Mouse (Mus musculus) adrenal gland (tissue): ENCODE measurements around the gene Mgll.

Experiments used
- intact Hi-C: fragments of 180-260 bp; cut with DNase I; formaldehyde crosslinking; loops from one replicate; pipeline ENCODE4 v1.15.1; 2025

Gene Mgll

GRCm38 (mm10) chr6:88741791-88742190 is 17.6 kb downstream of the Mgll start:
- intact Hi-C loops: no loop called here

DNA sequence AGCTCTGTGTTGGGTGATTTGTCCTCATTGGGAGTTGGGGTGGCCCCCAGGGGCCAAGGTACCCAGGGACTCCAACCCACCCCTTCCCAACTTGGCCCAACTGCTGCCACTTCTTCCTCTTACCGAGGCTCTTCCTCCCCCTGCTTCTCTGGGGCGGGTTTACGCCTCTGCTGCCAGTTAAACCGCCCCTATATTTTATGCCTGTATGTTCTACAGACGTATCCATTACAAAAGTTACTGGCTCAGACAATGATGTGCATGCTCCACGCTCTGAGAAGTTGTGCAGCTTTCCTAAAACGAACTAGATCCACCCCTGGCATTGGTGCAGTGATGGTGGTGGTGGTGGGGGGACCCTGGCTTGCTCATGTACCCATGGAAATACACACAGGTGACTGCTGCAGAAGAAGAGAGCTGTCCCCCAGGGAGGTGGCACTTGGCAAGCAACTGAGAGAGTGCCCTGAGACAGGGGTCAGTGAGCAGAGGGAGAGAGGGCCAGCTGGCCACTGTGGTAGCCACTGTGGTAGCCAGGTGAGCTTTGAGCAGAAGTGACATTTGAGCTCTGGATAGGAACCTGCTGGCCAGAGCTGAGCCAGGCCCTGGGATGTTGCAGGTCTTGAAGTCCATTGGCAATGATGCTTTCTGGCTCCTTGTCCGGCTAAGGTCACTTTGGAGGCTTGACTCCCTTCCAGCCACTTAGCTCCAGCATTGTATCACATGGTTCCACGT is 18.2 kb downstream of the Mgll start:
- intact Hi-C loops: no loop called here

DNA sequence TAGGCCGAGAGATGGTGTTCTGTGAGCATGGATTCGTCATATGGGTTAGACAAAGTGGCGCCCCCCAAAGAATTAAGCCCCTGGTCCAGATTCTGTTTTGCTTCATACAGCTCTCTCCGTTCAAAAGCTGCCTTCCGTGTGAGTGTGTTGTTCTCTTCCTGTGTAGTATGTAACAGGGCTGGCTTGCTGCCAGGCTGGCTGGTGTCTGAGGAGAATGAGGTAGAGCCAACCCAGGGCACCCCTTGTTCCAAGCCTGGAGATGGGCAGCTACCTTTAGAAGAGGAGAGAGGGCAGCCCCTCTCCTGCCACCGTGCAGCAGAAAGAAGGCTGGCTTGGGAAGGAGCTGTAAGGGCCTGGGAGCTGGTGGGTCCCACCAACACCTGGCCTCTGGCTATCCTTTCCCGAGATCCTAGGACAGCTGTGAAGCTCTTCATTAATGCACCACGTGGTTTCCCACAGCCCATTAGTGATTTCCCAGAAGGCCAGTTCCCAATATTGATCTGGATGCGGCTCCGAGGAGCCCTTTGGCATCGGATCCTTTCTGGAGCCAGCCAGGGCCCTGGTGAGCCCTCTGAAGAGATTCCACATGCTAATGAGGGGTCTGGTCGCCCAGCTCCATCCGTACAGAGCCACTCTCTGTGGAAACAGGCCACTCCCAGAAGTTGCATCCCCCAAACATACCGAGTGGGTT is 19.5 kb downstream of the Mgll start:
- intact Hi-C loops: no loop called here

DNA sequence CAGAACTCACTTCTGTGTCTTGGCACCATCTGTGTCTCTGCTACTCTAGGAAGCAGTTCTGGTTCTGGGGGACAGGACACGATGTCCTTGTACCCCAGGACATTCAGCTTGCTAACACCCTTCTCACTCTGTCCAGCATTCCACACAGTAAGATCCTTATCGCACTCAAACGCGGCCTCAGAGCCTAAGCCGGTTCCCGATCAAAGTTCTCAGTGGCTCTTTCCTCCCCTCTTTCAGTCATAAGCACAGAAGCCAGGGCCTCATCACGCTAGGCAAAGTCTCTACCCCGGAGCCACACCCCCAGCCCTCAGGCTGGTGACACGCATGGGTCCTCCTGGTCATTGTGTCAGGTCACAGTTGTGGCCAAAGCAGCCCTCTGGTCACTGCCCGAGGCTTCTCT is 20.8 kb downstream of the Mgll start:
- intact Hi-C loops: no loop called here

DNA sequence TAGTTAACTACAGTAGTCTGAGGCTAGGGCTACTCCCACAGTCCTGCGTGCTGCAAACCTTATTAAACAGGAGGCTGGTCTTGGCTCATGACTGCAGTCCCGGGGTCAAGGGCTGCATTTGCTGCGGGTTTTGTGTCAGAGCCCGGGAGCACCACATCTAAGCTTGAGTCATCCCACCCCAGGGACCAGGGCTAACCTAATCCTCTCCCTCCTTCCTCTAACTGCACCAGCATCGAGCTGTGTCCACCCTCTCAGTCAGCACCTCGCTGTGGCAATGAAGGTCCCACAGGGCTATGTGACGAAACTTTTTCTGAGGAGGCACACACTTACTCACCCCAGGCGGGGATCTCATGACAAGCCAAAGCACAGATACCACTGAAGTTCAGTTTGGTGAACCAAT is 22.1 kb downstream of the Mgll start:
- intact Hi-C loops: no loop called here

- intact Hi-C loops: no loop called here
Measured at GRCm38 (mm10) chr6:88747296-88748040, 23.3 kb downstream of the Mgll start.

DNA sequence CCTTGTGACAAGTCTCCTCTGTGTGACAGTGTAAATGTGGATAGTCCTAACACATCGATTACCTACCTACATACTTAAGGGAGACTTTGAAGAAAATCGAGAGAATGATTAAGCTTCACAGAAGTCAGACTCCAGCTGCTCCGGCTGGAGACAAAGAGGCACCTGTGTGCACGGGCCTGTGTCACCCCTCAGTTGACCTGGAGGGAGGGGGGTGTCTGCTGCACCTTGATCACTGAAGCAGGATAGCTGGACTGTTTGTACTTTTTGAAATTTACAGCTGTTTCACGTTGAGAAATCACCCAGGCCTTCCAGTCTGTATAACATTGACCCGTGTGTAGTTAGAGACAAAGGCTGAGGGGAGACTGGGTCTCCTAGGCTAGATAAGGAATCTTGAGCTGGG is 26.7 kb downstream of the Mgll start:
- intact Hi-C loops: no loop called here

DNA sequence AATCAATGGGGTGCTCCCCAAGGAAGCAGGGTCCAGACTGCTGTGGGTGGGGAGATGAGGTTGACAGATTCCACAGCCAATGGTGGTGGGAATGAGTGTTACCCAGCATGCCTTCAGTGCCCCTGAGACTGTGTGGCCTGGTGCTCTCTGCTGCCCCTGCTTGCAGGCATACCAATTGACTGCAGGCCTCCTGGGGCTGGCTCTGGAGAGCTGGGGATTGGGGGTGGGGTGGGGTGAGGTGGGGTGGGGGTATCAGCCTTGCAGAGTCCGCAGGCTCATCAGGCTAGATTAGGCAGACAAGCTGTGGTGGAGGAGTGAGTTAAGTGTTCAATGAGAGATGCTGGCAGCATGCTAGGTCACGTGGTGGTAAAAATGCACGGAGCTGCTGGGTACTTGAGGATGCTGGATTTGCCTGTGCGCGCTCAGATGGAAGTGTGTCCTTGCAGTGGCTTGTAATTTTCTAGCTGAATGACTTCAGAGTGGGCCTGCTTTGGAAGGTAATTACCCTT is 28.6 kb downstream of the Mgll start:
- intact Hi-C loops: no loop called here

DNA sequence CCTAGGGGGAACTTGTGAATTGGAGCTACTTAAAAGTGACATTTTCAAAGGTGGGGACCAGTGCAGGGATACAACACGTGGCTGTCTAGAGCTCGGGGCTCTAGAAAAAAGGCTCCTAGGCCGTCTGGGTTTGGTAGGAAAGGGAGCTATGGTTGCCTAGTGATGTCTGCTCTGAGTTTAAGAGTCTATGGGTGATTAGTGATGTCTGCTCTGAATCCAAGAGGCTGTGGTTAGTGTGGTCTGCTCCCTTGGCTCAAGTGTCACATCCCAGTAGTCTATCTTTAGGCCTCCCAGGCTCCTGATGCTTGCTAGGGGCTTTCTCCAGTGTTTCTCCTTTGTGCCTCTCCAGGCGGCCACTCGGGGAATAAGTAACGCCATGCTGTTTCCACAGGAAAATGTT is 29.4 kb downstream of the Mgll start:
- intact Hi-C loops: no loop called here

DNA sequence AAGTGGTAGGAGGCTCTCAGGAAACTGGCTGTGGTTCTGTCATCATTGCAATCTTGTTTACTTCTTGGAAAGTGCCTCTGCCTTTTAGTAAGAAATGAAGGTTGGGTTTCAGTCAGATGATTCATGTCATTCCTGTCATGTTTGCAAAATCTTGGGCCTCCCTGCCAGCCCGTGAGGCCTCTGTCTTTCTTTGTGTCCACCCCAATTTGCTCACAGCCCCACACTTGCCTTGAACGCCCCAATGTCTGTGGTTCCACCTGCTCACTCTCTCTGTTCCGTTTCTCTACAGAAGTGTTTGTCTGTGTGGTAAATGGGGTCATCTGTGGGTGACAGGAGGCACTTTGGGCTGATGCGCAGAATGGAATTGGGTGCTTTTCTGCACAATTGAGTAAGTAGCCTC is 32.8 kb downstream of the Mgll start:
- intact Hi-C loops: no loop called here

DNA sequence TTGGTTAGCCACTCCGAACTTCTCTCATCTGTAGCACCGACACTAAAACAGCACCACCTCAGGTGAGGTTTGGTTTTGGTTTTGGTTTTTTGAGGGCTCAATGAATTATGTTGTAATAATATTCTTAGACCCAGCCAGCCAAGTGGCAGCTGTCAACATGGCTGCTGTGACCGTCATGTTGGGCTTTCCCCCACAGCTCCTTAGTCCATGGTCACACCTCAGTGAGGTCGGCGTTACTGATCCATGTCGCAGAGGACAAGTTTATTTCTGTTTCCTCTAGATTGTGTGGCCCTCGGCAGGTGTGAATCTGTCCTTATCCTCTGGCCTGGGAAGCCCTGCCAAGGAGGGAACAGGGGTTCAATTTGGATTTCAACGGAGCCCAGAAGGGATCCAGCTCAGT is 33.9 kb downstream of the Mgll start:
- intact Hi-C loops: no loop called here

GRCm38 (mm10) chr6:88758568-88759522 is 34.6 kb downstream of the Mgll start:
- intact Hi-C loops: no loop called here

DNA sequence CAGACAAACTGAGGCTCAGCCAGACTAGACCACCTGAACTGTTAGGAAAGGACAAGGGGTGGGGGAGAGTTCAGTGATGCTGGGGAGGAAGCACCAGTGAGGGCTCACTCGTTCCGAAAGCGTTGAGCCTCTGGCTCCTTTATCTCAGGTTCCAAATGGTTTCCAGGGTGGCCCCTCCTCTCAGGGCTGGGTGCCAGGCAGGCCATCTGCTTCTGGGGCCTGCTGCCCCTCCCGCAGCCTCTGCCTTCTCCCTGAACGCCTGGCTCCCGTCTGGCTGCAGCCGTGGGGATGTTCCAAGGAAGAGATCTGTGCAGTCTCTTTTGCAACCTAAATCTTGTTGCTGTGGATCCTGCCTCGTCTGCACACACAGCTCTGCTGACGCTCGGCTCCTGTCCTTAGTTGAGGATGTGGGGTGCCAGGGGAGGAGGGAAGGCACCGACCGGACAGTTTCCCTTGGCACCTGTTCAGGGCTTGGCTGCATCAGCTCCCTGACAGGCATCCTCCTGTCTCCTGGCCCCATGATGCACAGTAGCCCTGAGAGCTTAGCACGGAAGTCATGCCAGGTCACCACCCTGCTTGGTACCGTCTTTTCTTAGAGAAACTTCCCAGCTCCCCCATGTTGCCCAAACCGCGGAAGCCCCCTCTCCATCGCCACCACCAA is 35.7 kb downstream of the Mgll start:
- intact Hi-C loops: no loop called here

GRCm38 (mm10) chr6:88760935-88761635 is 36.9 kb downstream of the Mgll start:
- intact Hi-C loops: no loop called here

GRCm38 (mm10) chr6:88761684-88762439 is 37.6 kb downstream of the Mgll start:
- intact Hi-C loops: no loop called here

GRCm38 (mm10) chr6:88762440-88763196 is 38.4 kb downstream of the Mgll start:
- intact Hi-C loops: no loop called here

DNA sequence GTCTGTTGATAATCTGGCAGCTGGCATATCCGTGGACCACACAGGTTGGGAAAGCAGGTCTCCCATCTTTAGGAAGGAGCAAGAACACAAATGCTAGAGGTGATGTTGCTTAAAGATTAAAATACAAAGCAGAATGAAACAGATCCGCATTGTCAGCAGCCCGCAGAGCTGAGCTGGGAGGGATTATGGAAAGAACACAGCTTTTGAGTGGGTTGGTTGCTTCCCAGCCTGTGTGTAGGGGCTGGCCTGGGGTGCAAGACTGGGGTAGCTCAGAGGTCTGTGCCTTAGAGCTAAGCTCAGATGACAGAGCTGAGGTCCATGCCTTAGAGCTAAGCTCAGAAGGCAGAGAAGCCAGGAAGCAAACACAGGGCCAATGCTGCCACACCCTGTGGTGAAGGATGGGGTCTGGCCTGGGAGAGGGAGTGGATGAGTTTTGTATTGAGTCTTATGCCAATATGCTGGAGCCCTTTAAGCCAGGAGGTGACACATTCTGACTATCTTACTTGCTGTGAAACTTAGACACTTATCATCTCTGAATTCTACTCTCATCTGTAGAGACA is 39.4 kb downstream of the Mgll start:
- intact Hi-C loops: no loop called here

DNA sequence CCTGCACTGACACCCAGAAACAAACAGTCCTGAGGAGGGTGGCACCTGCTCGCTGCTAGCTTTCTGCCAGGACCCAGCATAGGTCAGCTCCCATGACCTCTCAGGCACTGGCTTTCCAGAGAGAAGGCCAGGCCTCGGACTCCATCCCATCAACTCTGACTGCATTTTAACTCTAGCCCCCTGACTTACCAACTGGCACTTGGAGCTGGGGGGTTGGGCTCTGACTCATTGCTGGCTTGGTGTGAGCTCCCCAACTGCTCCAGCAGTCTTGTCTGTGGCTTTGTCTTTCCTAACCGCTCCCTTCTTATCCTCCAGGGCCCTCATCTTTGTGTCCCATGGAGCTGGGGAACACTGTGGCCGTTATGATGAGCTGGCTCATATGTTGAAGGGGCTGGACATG is 40.1 kb downstream of the Mgll start:
- intact Hi-C loops: no loop called here
